Mouse (Mus musculus) limb, embryonic 15.5 days (tissue): ENCODE data around the gene Steap3. TPM values are rescaled to one million over a fixed set of nuclear protein-coding genes. Genes with fewer than 3 reads are reported as not detected.
A peak's percentile ranks its signal among the peaks of the same experiment; 100 is the strongest.

Experiments used
- ATAC-seq: fragments of 200-750 bp; cut with Nextera tagmentation; 2 replicates; pipeline ENCODE4 v1.8.0; 2017; ENCODE audit warnings: low read depth, moderate TSS enrichment; ENCODE audit not compliant: insufficient number of reproducible peaks, low FRiP score, low TSS enrichment
- H3K27ac ChIP-seq: fragments of 300-500 bp; sonication (generic); 2 replicates; pipeline ENCODE4 v1.5.1; 2015; ENCODE audit warnings: moderate library complexity, mild to moderate bottlenecking, inconsistent platforms
- H3K27me3 ChIP-seq: fragments of 300-500 bp; sonication (generic); 2 replicates; pipeline ENCODE4 v1.6.1; 2015; ENCODE audit warnings: inconsistent platforms
- H3K36me3 ChIP-seq: fragments of 300-500 bp; sonication (generic); 2 replicates; pipeline ENCODE4 v1.6.1; 2015; ENCODE audit warnings: inconsistent platforms
- H3K4me1 ChIP-seq: fragments of 300-500 bp; sonication (generic); 2 replicates; pipeline ENCODE4 v1.6.1; 2015; ENCODE audit warnings: inconsistent platforms
- H3K4me2 ChIP-seq: fragments of 300-500 bp; sonication (generic); 2 replicates; pipeline ENCODE4 v1.6.1; 2015; ENCODE audit warnings: mild to moderate bottlenecking, inconsistent platforms
- H3K4me3 ChIP-seq: fragments of 300-500 bp; sonication (generic); 2 replicates; pipeline ENCODE4 v1.5.1; 2015; ENCODE audit warnings: mild to moderate bottlenecking, inconsistent platforms
- H3K9ac ChIP-seq: fragments of 300-500 bp; sonication (generic); 2 replicates; pipeline ENCODE4 v1.6.1; 2015; ENCODE audit warnings: inconsistent platforms
- H3K9me3 ChIP-seq: fragments of 300-500 bp; sonication (generic); 2 replicates; pipeline ENCODE4 v1.6.1; 2016; ENCODE audit warnings: inconsistent platforms
- WGBS: fragments of 180-500 bp; shearing (Covaris S2); methylation state at CpG from one replicate; pipeline ENCODE4 v1.1.7; 2015; 5-methylcytosine and 5-hydroxymethylcytosine counted together
- polyA plus RNA-seq: library from polyadenylated mRNA; unstranded; fragments of >200 nt; fragmentation: Nextera tagmentation; extraction: Ambion mirVana; gene quantifications from 2 replicates; pipeline ENCODE4 v1.2.1, GENCODE M21; 2015

Gene Steap3
- polyA plus RNA-seq, 1 experiment from 2014 or later: 7.1 TPM

- WGBS: 44% methylated on average over 4 of the region's 4 CpGs
- Histone ChIP-seq H3K4me2 (no peak overlapping the region), H3K9me3 (no peaks in the 10 kb centered on the region), H3K9ac (no peak overlapping the region), H3K4me1 (peaks cover 30% of the 10 kb centered on the region), H3K4me3 (no peak overlapping the region), H3K27me3 (no peaks in the 10 kb centered on the region), H3K36me3 (no peaks in the 10 kb centered on the region), H3K27ac (no peak overlapping the region)
- no peak for ATAC-seq
These were observed 6.0 kb downstream of the Steap3 start for GRCm38 (mm10) chr1:120266460-120266859.

GRCm38 (mm10) chr1:120264861-120265686, 7.4 kb downstream of the Steap3 start:
- peak overlapping the region; percentile 94 for H3K4me2 ChIP-seq
- H3K36me3 ChIP-seq: no peaks in the 10 kb centered on the region
- H3K27ac ChIP-seq: no peak overlapping the region
- 1% methylated on average over 40 of the region's 40 CpGs for WGBS
- H3K4me3 ChIP-seq: peak overlapping the region; percentile 54
- H3K9ac ChIP-seq: peak overlapping the region; percentile 21
- no peaks in the 10 kb centered on the region for H3K9me3 ChIP-seq
- peak; percentile 77 for ATAC-seq
- peaks cover 30% of the 10 kb centered on the region for H3K4me1 ChIP-seq
- no peaks in the 10 kb centered on the region for H3K27me3 ChIP-seq

DNA sequence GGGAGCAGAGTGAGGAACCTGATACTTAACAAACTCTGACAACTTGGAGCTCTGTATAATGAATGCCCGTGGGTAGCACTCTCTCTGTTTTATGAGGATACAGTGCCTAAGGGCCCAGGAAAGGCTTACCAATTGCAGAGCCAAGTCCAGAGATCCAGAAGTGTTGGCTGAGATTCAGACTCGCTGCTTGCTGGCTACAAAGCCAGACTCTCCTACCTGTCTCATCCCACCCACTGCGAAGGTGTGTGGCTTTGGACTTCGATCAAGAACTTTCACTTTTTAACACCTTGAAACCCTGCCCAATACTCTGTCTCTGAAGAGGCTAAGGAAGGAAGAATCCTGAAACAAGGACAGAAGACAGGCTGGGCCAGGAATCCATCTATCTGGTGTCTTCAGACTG, 9.3 kb downstream of the Steap3 start:
- ATAC-seq: no peak
- Histone ChIP-seq H3K27ac (no peak overlapping the region), H3K27me3 (no peaks in the 10 kb centered on the region), H3K9me3 (no peaks in the 10 kb centered on the region), H3K9ac (no peak overlapping the region), H3K4me1 (peaks cover 41% of the 10 kb centered on the region), H3K36me3 (no peaks in the 10 kb centered on the region), H3K4me2 (no peak overlapping the region), H3K4me3 (no peak overlapping the region)
- 45% methylated on average over 4 of the region's 4 CpGs for WGBS

GRCm38 (mm10) chr1:120261166-120261565, 11.3 kb downstream of the Steap3 start:
- Histone ChIP-seq H3K27me3 (no peaks in the 10 kb centered on the region), H3K4me3 (no peak overlapping the region), H3K36me3 (no peaks in the 10 kb centered on the region), H3K4me1 (peaks cover 39% of the 10 kb centered on the region), H3K9me3 (no peaks in the 10 kb centered on the region), H3K9ac (no peak overlapping the region), H3K27ac (no peak overlapping the region), H3K4me2 (no peak overlapping the region)
- 95% methylated on average over 5 of the region's 5 CpGs for WGBS
- ATAC-seq: no peak

DNA sequence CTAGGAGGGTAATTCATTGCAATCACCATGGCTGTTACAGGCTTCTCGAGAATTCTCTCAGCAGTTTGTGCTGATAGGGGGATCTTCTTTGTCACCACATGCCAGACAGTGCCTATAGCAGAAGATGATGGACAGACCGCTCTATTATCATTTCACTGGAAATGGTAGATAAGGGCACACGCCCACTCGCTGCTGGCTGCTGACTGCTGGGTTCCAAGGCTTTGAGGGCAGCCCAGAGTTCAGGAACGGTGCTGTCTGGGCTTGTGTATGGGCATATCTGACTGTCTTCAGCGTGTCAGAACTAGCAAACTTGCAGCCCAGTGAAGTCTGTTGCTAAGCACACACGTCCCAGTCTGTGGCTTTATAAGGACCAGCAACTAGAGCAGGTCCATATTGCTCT, 13.3 kb downstream of the Steap3 start:
- peaks cover 23% of the 10 kb centered on the region for H3K4me1 ChIP-seq
- H3K9me3 ChIP-seq: no peaks in the 10 kb centered on the region
- H3K9ac ChIP-seq: no peak overlapping the region
- no peak overlapping the region for H3K4me2 ChIP-seq
- H3K27me3 ChIP-seq: no peaks in the 10 kb centered on the region
- H3K4me3 ChIP-seq: no peak overlapping the region
- ATAC-seq: no peak
- H3K36me3 ChIP-seq: no peaks in the 10 kb centered on the region
- H3K27ac ChIP-seq: no peak overlapping the region
- 65% methylated on average over 7 of the region's 7 CpGs for WGBS

DNA sequence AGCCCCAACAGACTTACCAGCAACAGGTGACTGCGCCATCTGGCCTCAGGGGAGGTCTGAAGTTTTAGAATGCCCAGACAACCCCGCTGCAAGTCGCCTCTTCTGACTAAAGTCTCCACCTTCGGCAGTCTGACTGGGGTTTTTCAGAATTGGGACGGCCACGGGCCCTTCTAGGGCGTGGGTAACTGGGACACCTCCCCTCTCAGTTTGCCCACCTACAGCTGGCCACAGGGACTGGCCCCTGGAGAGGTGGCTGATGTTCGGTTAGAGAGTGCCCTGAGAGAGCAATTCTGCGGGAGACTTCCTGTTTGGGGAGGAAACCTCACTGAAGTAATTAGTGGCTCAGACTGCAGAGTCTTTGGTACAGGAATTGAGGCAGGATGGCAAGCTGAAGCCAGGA, 13.8 kb downstream of the Steap3 start:
- Histone ChIP-seq H3K27me3 (no peaks in the 10 kb centered on the region), H3K27ac (no peak overlapping the region), H3K36me3 (no peaks in the 10 kb centered on the region), H3K9ac (no peak overlapping the region), H3K4me3 (no peak overlapping the region), H3K4me1 (peaks cover 22% of the 10 kb centered on the region), H3K9me3 (no peaks in the 10 kb centered on the region), H3K4me2 (peak overlapping the region; percentile 22; the same call in 1 of the 2 replicates)
- 18% methylated on average over 9 of the region's 9 CpGs for WGBS
- ATAC-seq: no peak

GRCm38 (mm10) chr1:120258245-120258644, 14.3 kb downstream of the Steap3 start:
- no peaks in the 10 kb centered on the region for H3K36me3 ChIP-seq
- 23% methylated on average over 8 of the region's 8 CpGs for WGBS
- no peak overlapping the region for H3K27ac ChIP-seq
- no peak overlapping the region for H3K4me3 ChIP-seq
- H3K9me3 ChIP-seq: no peaks in the 10 kb centered on the region
- ATAC-seq: no peak
- H3K9ac ChIP-seq: no peak overlapping the region
- peaks cover 19% of the 10 kb centered on the region for H3K4me1 ChIP-seq
- H3K4me2 ChIP-seq: 0 out of 2 replicates have a peak overlapping the region, but pooled peaks have one; percentile 22
- H3K27me3 ChIP-seq: no peaks in the 10 kb centered on the region

DNA sequence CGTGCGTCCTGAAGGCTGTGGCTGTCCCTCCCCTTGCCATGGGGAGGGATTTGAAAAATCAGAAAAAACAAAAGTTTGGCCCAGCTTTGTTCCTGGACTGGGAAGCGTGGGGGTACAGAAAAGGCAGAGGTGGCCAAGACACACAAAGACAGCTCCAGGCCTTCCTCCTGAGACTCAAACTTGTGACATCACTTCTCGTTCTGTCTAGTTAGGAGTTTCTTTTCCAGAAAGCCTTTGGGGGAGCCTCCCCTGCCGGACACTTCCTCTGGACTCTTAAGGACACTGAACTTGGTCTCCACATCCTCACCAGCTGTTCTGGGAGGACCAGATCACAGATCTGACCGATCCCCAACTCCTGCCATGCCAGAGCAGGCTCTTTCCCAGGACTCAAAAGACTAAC, 18.8 kb downstream of the Steap3 start:
- Histone ChIP-seq H3K27ac (no peak overlapping the region), H3K36me3 (no peaks in the 10 kb centered on the region), H3K4me3 (no peak overlapping the region), H3K9ac (no peak overlapping the region), H3K4me2 (no peak overlapping the region), H3K9me3 (no peaks in the 10 kb centered on the region), H3K27me3 (no peaks in the 10 kb centered on the region), H3K4me1 (peaks cover 6% of the 10 kb centered on the region)
- no peak for ATAC-seq
- WGBS: 78% methylated on average over 6 of the region's 6 CpGs

DNA sequence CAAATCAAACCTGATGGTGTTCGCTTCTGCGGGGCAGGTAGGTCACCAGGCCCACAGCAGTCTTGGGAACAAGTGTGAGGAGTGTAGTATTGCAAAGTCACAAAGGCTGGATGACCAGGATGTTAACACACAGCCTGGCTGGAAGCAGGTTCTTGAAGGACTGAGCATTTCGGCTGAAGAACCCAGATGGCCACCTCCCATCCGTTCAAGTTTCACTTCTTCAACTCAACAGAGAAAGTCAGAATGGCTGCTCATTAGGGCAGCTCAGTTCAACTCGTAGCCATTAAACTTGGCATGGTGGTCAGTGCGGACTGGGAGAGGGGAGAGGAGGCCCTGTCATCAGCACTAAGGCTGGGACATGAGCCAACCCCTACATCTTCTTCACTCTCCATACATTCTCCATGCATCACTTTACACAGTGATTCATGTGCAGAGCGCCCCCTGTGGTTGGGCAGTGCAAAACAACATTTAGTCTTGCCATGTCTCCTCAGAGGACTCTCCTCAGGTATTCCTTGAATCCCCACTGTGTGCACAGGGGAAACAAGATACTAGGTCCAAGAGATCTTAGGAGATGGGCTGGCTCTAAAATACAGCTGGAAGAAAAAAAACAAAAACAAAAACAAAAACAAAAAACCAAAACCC, 19.9 kb downstream of the Steap3 start:
- WGBS: 90% methylated on average over 7 of the region's 7 CpGs
- ATAC-seq: no peak

DNA sequence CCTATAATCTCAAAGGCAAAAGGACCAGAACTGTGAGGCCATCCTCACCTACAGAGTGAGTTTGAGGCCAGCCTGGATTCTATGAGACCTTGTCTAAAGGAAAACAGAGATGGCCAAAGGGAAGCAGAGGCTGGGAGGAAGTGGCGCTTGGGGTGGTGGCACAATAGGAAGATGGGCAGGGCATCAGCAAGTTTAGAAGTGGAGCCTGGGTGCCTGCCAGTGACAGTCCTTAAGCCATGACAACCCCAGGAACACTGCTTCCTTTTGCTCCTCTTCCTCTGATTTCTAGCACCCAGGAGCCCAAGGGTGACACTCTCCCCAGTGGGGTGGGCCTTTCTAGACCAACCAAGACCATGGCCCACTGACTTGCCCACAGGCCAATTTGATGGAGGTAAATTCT, 21.3 kb downstream of the Steap3 start:
- peaks cover 3% of the 10 kb centered on the region; the same call in 1 of the 2 replicates for H3K4me1 ChIP-seq
- no peak overlapping the region for H3K4me3 ChIP-seq
- no peak overlapping the region for H3K27ac ChIP-seq
- no peak for ATAC-seq
- no peaks in the 10 kb centered on the region for H3K36me3 ChIP-seq
- 88% methylated on average over 1 of the region's 1 CpGs for WGBS
- H3K4me2 ChIP-seq: no peak overlapping the region
- no peaks in the 10 kb centered on the region for H3K27me3 ChIP-seq
- H3K9me3 ChIP-seq: no peaks in the 10 kb centered on the region
- no peak overlapping the region for H3K9ac ChIP-seq

More for the DNA sequence above, 19.9 kb downstream of the Steap3 start:
- Histone ChIP-seq H3K27me3 (no peaks in the 10 kb centered on the region), H3K4me1 (0 out of 2 replicates have a peak, but pooled peaks cover 3% of the 10 kb centered on the region), H3K4me2 (no peak overlapping the region), H3K4me3 (no peak overlapping the region), H3K27ac (no peak overlapping the region), H3K9me3 (no peaks in the 10 kb centered on the region), H3K9ac (no peak overlapping the region), H3K36me3 (no peaks in the 10 kb centered on the region)

DNA sequence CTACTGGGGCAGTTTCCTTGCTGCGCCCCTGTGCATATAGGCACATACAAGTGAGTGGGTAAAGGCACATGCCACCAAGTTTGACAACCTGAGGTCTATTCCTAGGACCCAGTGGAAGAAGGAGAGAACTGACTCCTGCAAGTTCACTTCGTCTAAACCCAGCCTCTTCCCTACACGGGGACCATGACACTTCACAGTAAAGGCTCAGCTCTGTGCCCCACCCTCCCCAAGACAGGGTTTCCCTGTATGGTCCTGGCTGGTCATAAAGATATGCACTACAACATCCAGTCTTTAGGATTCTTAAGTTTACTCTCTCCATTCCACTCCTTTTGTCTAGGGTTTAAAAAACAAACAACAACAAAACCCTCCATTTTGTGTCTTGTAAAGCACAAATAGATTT, 21.9 kb downstream of the Steap3 start:
- H3K4me3 ChIP-seq: no peak overlapping the region
- no peak overlapping the region for H3K27ac ChIP-seq
- no peak overlapping the region for H3K9ac ChIP-seq
- H3K27me3 ChIP-seq: no peaks in the 10 kb centered on the region
- 84% methylated on average over 3 of the region's 3 CpGs for WGBS
- H3K4me2 ChIP-seq: no peak overlapping the region
- no peak for ATAC-seq
- H3K4me1 ChIP-seq: peaks cover 8% of the 10 kb centered on the region; the same call in 1 of the 2 replicates
- no peaks in the 10 kb centered on the region for H3K9me3 ChIP-seq
- no peaks in the 10 kb centered on the region for H3K36me3 ChIP-seq

GRCm38 (mm10) chr1:120249842-120250241, 22.7 kb downstream of the Steap3 start:
- Histone ChIP-seq H3K9ac (no peak overlapping the region), H3K27me3 (no peaks in the 10 kb centered on the region), H3K36me3 (no peaks in the 10 kb centered on the region), H3K4me3 (no peak overlapping the region), H3K4me1 (peaks cover 9% of the 10 kb centered on the region; the same call in 1 of the 2 replicates), H3K9me3 (no peaks in the 10 kb centered on the region), H3K27ac (no peak overlapping the region), H3K4me2 (no peak overlapping the region)
- WGBS: 91% methylated on average over 5 of the region's 5 CpGs
- no peak for ATAC-seq
